Mouse (Mus musculus) mouse embryonic stem cell (cell line): ENCODE data around the gene Litaf.

Experiments
- in situ Hi-C, 2 experiments: fragments of 300-500 bp; cut with MboI; formaldehyde crosslinking; loops; 1 replicate in 1 of 2; 3 replicates in 1 of 2; pipeline ENCODE4 v1.14.3; 2019 to 2020; ENCODE audit warnings: low sequenced_read_pairs in 2 of 2, low pct_unique_long_range_greater_than_20kb in 1 of 2, mixed read lengths in 1 of 2; ENCODE audit not compliant: unreplicated experiment in 1 of 2

Gene Litaf

GRCm38 (mm10) chr16:11008162-11008991 lies 57.6 kb downstream of the Litaf start:
- in situ Hi-C loops, result no loop called here

GRCm38 (mm10) chr16:11006100-11006499 lies 59.9 kb downstream of the Litaf start:
- in situ Hi-C loops, result no loop called here

GRCm38 (mm10) chr16:11001703-11002659 lies 64.0 kb downstream of the Litaf start:
- in situ Hi-C loops, result no loop called here

- in situ Hi-C loops, result no loop called here
Observed at GRCm38 (mm10) chr16:10999809-11000208, 66.1 kb downstream of the Litaf start.

- in situ Hi-C loops, result no loop called here
Observed at GRCm38 (mm10) chr16:10998224-10998623, 67.7 kb downstream of the Litaf start.

GRCm38 (mm10) chr16:10996576-10996975 lies 69.4 kb downstream of the Litaf start:
- in situ Hi-C loops, result no loop called here

GRCm38 (mm10) chr16:10993032-10993744 lies 72.8 kb downstream of the Litaf start:
- in situ Hi-C loops, result no loop called here

- in situ Hi-C loops, result no loop called here
Observed at GRCm38 (mm10) chr16:10992090-10993031, 73.6 kb downstream of the Litaf start.

- in situ Hi-C loops, result no loop called here
Observed at GRCm38 (mm10) chr16:10991737-10992089, 74.2 kb downstream of the Litaf start.

GRCm38 (mm10) chr16:10990763-10991162 lies 75.2 kb downstream of the Litaf start:
- in situ Hi-C loops, result no loop called here

- in situ Hi-C loops, result no loop called here
Observed at GRCm38 (mm10) chr16:10989896-10990295, 76.1 kb downstream of the Litaf start.

GRCm38 (mm10) chr16:10989361-10989760 lies 76.6 kb downstream of the Litaf start:
- in situ Hi-C loops, result no loop called here

- in situ Hi-C loops, result no loop called here
Observed at GRCm38 (mm10) chr16:10988261-10988660, 77.7 kb downstream of the Litaf start.

- in situ Hi-C loops, result no loop called here
Observed at GRCm38 (mm10) chr16:10984534-10984933, 81.4 kb downstream of the Litaf start.

- in situ Hi-C loops, result no loop called here
Observed at GRCm38 (mm10) chr16:10981493-10982070, 84.4 kb downstream of the Litaf start.

GRCm38 (mm10) chr16:10979064-10979803 lies 86.7 kb downstream of the Litaf start:
- in situ Hi-C loops, result no loop called here

GRCm38 (mm10) chr16:10977877-10978276 lies 88.1 kb downstream of the Litaf start:
- in situ Hi-C loops, result no loop called here
